Mouse (Mus musculus) forebrain, postnatal 0 days (tissue): ENCODE results near the gene Msrb3. TPM values are rescaled to one million over a fixed set of nuclear protein-coding genes. Genes with fewer than 3 reads are reported as not detected.

Source experiments
- ATAC-seq: fragments of 200-750 bp; cut with Nextera tagmentation; 2 replicates; pipeline ENCODE4 v1.8.0; 2017; ENCODE audit warnings: mild to moderate bottlenecking, moderate library complexity
- DNase-seq: peaks from one replicate; pipeline ENCODE4 v3.0.0-alpha.2; 2015
- H3K27ac ChIP-seq: fragments of 300-500 bp; sonication (generic); 2 replicates; pipeline ENCODE4 v1.5.1; 2014; ENCODE audit warnings: low read depth, mild to moderate bottlenecking, antibody characterized with exemption, low read length, moderate library complexity, mixed read lengths
- H3K27me3 ChIP-seq: fragments of 300-500 bp; sonication (generic); 2 replicates; pipeline ENCODE4 v1.6.1; 2014; ENCODE audit warnings: mild to moderate bottlenecking, low read length, mixed read lengths; ENCODE audit not compliant: insufficient read depth
- H3K36me3 ChIP-seq: fragments of 300-500 bp; sonication (generic); 2 replicates; pipeline ENCODE4 v1.6.1; 2014; ENCODE audit warnings: mild to moderate bottlenecking, moderate library complexity; ENCODE audit not compliant: insufficient read depth
- H3K4me1 ChIP-seq: fragments of 300-500 bp; sonication (generic); 2 replicates; pipeline ENCODE4 v1.6.1; 2014; ENCODE audit warnings: antibody characterized with exemption; ENCODE audit not compliant: insufficient read depth
- H3K4me2 ChIP-seq: fragments of 300-500 bp; sonication (generic); 2 replicates; pipeline ENCODE4 v1.6.1; 2014; ENCODE audit warnings: low read depth, mild to moderate bottlenecking, moderate library complexity
- H3K4me3 ChIP-seq: fragments of 300-500 bp; sonication (generic); 2 replicates; pipeline ENCODE4 v1.5.1; 2014; ENCODE audit warnings: low read depth, low read length, mixed read lengths
- H3K9ac ChIP-seq: fragments of 300-500 bp; sonication (generic); 2 replicates; pipeline ENCODE4 v1.6.1; 2014; ENCODE audit warnings: mild to moderate bottlenecking
- H3K9me3 ChIP-seq: fragments of 300-500 bp; sonication (generic); 2 replicates; pipeline ENCODE4 v1.6.1; 2016; ENCODE audit warnings: low read length
- CTCF ChIP-seq: sonication (generic); IDR thresholded peaks from 2 replicates; pipeline ENCODE4 v1.5.1; 2016; ENCODE audit warnings: antibody characterized with exemption, control low read depth, low read depth
- WGBS: fragments of 180-500 bp; shearing (Covaris S2); extraction: QIAGEN DNeasy Blood & Tissue Kit; methylation state at CpG from one replicate; pipeline ENCODE4 v1.1.7; 2014; 5-methylcytosine and 5-hydroxymethylcytosine counted together
- polyA plus RNA-seq: library from polyadenylated mRNA; unstranded; fragments of >200 nt; fragmentation: Nextera tagmentation; extraction: Ambion mirVana; gene quantifications from 2 replicates; pipeline ENCODE4 v1.2.1, GENCODE M21; 2015
- total RNA-seq: library from RNA; depleted of rRNA; stranded (reverse); fragments of >200 nt; gene quantifications from 2 replicates; pipeline ENCODE4 v1.2.3, GENCODE M21; 2014

Gene Msrb3
- total and polyA plus RNA-seq, 2 experiments from 2014 or later, result 1.5 to 6.1 TPM

DNA sequence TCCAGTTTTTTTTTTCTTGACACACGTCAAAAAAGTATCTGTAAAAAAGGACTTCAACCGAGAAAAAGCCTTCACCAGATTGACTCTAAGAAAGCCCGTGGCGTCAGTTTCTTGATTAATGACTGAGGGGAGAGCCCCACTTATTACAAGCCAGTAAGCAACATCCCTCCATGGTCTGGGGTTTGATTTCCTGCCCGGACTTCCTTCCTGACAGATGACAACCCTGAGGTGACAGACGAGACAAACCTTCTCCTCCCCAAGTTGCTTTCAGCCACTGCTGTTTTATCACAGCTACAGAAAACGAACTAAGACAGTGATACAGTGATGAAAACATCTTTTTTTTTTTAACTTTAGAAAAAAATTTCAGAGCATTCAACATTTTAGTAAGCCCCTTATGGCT, 14.9 kb upstream of the Msrb3 start:
- DNase-seq (no peak), ATAC-seq (no peak)
- H3K4me2 ChIP-seq, result no peak overlapping the region
- no peaks in the 10 kb centered on the region for H3K9me3 ChIP-seq
- TF ChIP-seq CTCF, result no peak
- H3K4me1 ChIP-seq, result no peaks in the 10 kb centered on the region
- WGBS, result 71% methylated on average over 7 of the region's 7 CpGs
- no peaks in the 10 kb centered on the region for H3K36me3 ChIP-seq
- H3K27ac ChIP-seq, result no peak overlapping the region
- no peak overlapping the region for H3K4me3 ChIP-seq
- H3K27me3 ChIP-seq, result no peaks in the 10 kb centered on the region
- no peak overlapping the region for H3K9ac ChIP-seq

- Histone ChIP-seq H3K36me3 (no peaks in the 10 kb centered on the region), H3K4me1 (no peaks in the 10 kb centered on the region), H3K4me2 (no peak overlapping the region), H3K9ac (no peak overlapping the region), H3K4me3 (no peak overlapping the region), H3K27ac (no peak overlapping the region), H3K27me3 (no peaks in the 10 kb centered on the region), H3K9me3 (no peaks in the 10 kb centered on the region)
- WGBS, result 83% methylated on average over 4 of the region's 4 CpGs
- ATAC-seq (no peak), DNase-seq (no peak)
- no peak for TF ChIP-seq CTCF
These were observed 13.1 kb upstream of the Msrb3 start for GRCm38 (mm10) chr10:120911971-120912370.

DNA sequence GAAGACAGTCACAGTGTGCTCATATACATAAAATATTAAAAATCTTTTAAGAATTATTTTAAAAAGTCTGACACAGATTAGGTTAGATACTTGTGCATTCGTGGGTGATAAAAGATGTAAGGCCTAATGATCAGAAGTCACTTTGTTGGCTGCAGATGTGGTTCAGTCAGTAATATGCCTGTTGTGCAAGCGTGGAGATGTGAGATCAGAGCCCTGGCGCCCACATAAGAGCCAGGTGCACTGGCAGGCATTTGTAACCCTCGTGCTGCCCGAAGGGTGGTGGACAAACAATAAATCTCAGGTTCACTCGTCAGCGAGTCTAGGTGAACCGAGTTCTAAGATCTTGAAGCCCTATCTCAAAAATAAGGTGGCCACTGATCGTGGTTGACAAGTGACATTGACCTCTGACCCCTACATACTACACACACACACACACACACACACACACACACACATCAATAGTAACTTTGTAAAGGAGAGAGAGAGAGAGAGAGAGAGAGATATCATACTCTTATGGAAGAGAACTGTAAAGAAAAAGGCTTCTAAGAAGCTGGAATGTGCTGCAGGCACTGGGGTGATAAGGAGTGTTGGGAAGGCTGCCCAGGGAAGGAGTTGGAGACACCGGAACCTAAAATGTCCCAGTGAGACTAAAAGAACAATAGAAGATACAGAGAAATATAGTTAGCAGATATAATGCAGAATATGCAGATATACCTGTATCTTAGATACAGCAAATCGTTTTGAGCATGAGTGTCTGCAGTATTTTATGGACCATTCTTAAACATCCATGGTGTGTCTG, 10.1 kb upstream of the Msrb3 start:
- Histone ChIP-seq H3K27ac (no peak overlapping the region), H3K36me3 (no peaks in the 10 kb centered on the region), H3K27me3 (no peaks in the 10 kb centered on the region), H3K9ac (no peak overlapping the region), H3K4me1 (no peaks in the 10 kb centered on the region), H3K4me3 (no peak overlapping the region), H3K9me3 (no peaks in the 10 kb centered on the region), H3K4me2 (no peak overlapping the region)
- 89% methylated on average over 11 of the region's 11 CpGs for WGBS
- DNase-seq (no peak), ATAC-seq (no peak)
- TF ChIP-seq CTCF, result no peak

DNA sequence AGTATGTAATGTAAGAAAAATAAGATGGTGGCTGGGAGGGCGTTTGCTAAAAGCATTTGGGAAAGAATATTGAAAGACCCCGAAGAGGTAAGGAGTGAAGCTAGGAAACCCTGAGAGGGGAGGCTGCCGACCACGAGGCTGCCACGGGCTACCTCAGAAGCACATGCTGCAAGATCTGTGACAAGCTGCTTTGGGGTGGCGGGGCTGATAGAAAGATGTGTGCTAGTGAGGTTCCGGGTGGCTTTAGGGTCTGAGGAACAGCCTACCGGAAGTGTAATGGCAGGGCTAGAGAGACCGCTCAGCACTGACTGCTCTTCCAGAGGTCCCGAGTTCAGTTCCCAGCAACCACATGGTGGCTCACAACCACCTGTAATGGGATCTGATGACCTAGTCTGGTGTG, 5.8 kb upstream of the Msrb3 start:
- no peak for ATAC-seq
- H3K4me1 ChIP-seq, result no peaks in the 10 kb centered on the region

GRCm38 (mm10) chr10:120903843-120904468, 5.1 kb upstream of the Msrb3 start:
- H3K9me3 ChIP-seq, result no peaks in the 10 kb centered on the region
- no peak overlapping the region for H3K9ac ChIP-seq
- H3K27ac ChIP-seq, result no peak overlapping the region
- no peak for TF ChIP-seq CTCF
- no peak overlapping the region for H3K4me3 ChIP-seq
- no peaks in the 10 kb centered on the region for H3K4me1 ChIP-seq
- no peaks in the 10 kb centered on the region for H3K27me3 ChIP-seq
- no peak for ATAC-seq
- 78% methylated on average over 4 of the region's 4 CpGs for WGBS
- no peak overlapping the region for H3K4me2 ChIP-seq
- H3K36me3 ChIP-seq, result no peaks in the 10 kb centered on the region
- DNase-seq, result no peak

More for the DNA sequence above, 5.8 kb upstream of the Msrb3 start:
- H3K9me3 ChIP-seq, result no peaks in the 10 kb centered on the region
- no peak overlapping the region for H3K4me2 ChIP-seq
- no peaks in the 10 kb centered on the region for H3K27me3 ChIP-seq
- WGBS, result 84% methylated on average over 10 of the region's 10 CpGs
- no peaks in the 10 kb centered on the region for H3K36me3 ChIP-seq
- DNase-seq, result no peak
- H3K27ac ChIP-seq, result no peak overlapping the region
- no peak overlapping the region for H3K4me3 ChIP-seq
- no peak overlapping the region for H3K9ac ChIP-seq
- TF ChIP-seq CTCF, result no peak

- 66% methylated on average over 9 of the region's 9 CpGs for WGBS
These were observed 2.8 kb upstream of the Msrb3 start for GRCm38 (mm10) chr10:120901746-120902145.

DNA sequence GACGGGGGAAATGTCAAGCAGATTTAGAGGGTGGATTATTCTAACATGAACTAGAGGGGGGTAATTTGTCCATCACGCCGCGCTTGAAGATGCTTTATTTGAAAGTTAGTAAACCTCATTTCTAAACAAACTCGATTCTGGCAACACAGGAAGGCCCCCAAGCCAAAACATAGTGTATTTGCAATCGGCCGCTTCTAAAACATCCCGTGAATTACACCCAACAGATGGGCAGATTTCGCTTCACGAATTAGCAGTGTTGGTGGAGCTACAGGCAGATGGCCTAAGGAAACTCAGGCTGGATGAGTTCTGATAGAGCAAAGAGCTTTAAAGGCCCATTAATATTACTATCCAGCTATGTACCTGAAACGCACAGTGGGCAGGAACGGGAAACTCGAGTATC, 1.2 kb upstream of the Msrb3 start:
- DNase-seq, result peak; percentile 59
- Histone ChIP-seq H3K27me3 (peaks cover 18% of the 10 kb centered on the region; the same call in 1 of the 2 replicates), H3K4me1 (no peaks in the 10 kb centered on the region), H3K36me3 (no peaks in the 10 kb centered on the region), H3K27ac (no peak overlapping the region), H3K4me2 (peak overlapping the region; percentile 20; the same call in 1 of the 2 replicates), H3K4me3 (no peak overlapping the region), H3K9ac (no peak overlapping the region), H3K9me3 (no peaks in the 10 kb centered on the region)
- ATAC-seq, result peak; percentile 38; the same call in 1 of the 2 replicates
- WGBS, result 35% methylated on average over 13 of the region's 13 CpGs
- no peak for TF ChIP-seq CTCF

More at GRCm38 (mm10) chr10:120901746-120902145, 2.8 kb upstream of the Msrb3 start:
- Histone ChIP-seq H3K9me3 (no peaks in the 10 kb centered on the region), H3K27ac (no peak overlapping the region), H3K4me3 (no peak overlapping the region), H3K4me1 (no peaks in the 10 kb centered on the region), H3K4me2 (no peak overlapping the region), H3K27me3 (0 out of 2 replicates have a peak, but pooled peaks cover 7% of the 10 kb centered on the region), H3K9ac (no peak overlapping the region), H3K36me3 (no peaks in the 10 kb centered on the region)
- ATAC-seq (no peak), DNase-seq (no peak)
- no peak for TF ChIP-seq CTCF
